Mouse (Mus musculus) small intestine, adult 2 months (tissue): Measurements from ENCODE around the gene Vamp8. TPM values are rescaled to one million over a fixed set of nuclear protein-coding genes. Genes with fewer than 3 reads are reported as not detected.

Experiments
- H3K27ac ChIP-seq: fragments of 200-500 bp; 2 replicates; pipeline ENCODE4 v1.5.1; 2012; ENCODE audit warnings: low read depth, low read length, control low read depth, inconsistent platforms; ENCODE audit not compliant: insufficient read depth
- H3K27me3 ChIP-seq: fragments of 200-500 bp; 2 replicates; pipeline ENCODE4 v1.6.1; 2012; ENCODE audit warnings: mild to moderate bottlenecking, moderate library complexity, low read length, inconsistent platforms; ENCODE audit not compliant: control insufficient read depth, insufficient read depth
- H3K36me3 ChIP-seq: fragments of 200-500 bp; 2 replicates; pipeline ENCODE4 v1.6.1; 2012; ENCODE audit warnings: mild to moderate bottlenecking, low read length, control low read depth, inconsistent platforms; ENCODE audit not compliant: control insufficient read depth, insufficient read depth
- H3K4me1 ChIP-seq: fragments of 200-500 bp; 2 replicates; pipeline ENCODE4 v1.6.1; 2012; ENCODE audit warnings: low read length, inconsistent platforms, mixed read lengths; ENCODE audit not compliant: control insufficient read depth, insufficient read depth, insufficient read length
- H3K4me3 ChIP-seq: fragments of 200-500 bp; 2 replicates; pipeline ENCODE4 v1.5.1; 2012; ENCODE audit warnings: low read depth, mild to moderate bottlenecking, control low read depth, inconsistent platforms, low read length, moderate library complexity
- CTCF ChIP-seq: fragments of 200-500 bp; IDR thresholded peaks from 2 replicates; pipeline ENCODE4 v1.5.1; 2012; ENCODE audit warnings: low read depth, mild to moderate bottlenecking, control low read depth, inconsistent platforms, low read length, moderate library complexity, mixed read lengths; ENCODE audit not compliant: insufficient replicate concordance, insufficient read length; ENCODE audit errors: extremely low read depth
- POLR2A ChIP-seq: fragments of 200-500 bp; IDR thresholded peaks from 2 replicates; pipeline ENCODE4 v1.6.1; 2012; ENCODE audit warnings: low read depth, mild to moderate bottlenecking, control low read depth, inconsistent platforms, low read length, moderate library complexity
- WGBS: fragments of 180-500 bp; shearing (Covaris S2); methylation state at CpG from one replicate; pipeline ENCODE4 v1.1.7; 2018; 5-methylcytosine and 5-hydroxymethylcytosine counted together
- polyA plus RNA-seq: library from polyadenylated mRNA; depleted of rRNA; stranded (reverse); fragments of >200 nt; gene quantifications from 2 replicates; pipeline ENCODE4 v1.2.3, GENCODE M21; 2012

The Vamp8 gene
- polyA plus RNA-seq, 1 experiment: 243 TPM

- Histone ChIP-seq H3K4me3 (no peak overlapping the region), H3K4me1 (peaks cover 4% of the 10 kb centered on the region; the same call in 1 of the 2 replicates), H3K27me3 (no peaks in the 10 kb centered on the region), H3K27ac (no peak overlapping the region), H3K36me3 (peaks cover 21% of the 10 kb centered on the region)
- no peak for TF ChIP-seq POLR2A
- no peak for TF ChIP-seq CTCF
- 90% methylated on average over 3 of the region's 3 CpGs for WGBS
These were observed 2.7 kb downstream of the Vamp8 start for GRCm38 (mm10) chr6:72387816-72388215.

GRCm38 (mm10) chr6:72386561-72386960, 3.9 kb downstream of the Vamp8 start:
- Histone ChIP-seq H3K4me1 (peaks cover 4% of the 10 kb centered on the region; the same call in 1 of the 2 replicates), H3K4me3 (no peak overlapping the region), H3K27me3 (no peaks in the 10 kb centered on the region), H3K27ac (no peak overlapping the region), H3K36me3 (peaks cover 21% of the 10 kb centered on the region)
- TF ChIP-seq CTCF: no peak
- no peak for TF ChIP-seq POLR2A
- 96% methylated on average over 2 of the region's 2 CpGs for WGBS

GRCm38 (mm10) chr6:72385258-72385657, 5.2 kb downstream of the Vamp8 start:
- 87% methylated on average over 4 of the region's 4 CpGs for WGBS
- no peak overlapping the region for H3K27ac ChIP-seq
- no peaks in the 10 kb centered on the region for H3K27me3 ChIP-seq
- TF ChIP-seq POLR2A (no peak), CTCF (no peak)
- no peak overlapping the region for H3K4me3 ChIP-seq
- peaks cover 21% of the 10 kb centered on the region for H3K36me3 ChIP-seq
- H3K4me1 ChIP-seq: peaks cover 4% of the 10 kb centered on the region

GRCm38 (mm10) chr6:72383952-72384351, 6.6 kb downstream of the Vamp8 start:
- WGBS: 92% methylated on average over 7 of the region's 7 CpGs
- H3K4me3 ChIP-seq: no peak overlapping the region
- peaks cover 21% of the 10 kb centered on the region for H3K36me3 ChIP-seq
- peaks cover 7% of the 10 kb centered on the region for H3K4me1 ChIP-seq
- H3K27ac ChIP-seq: no peak overlapping the region
- no peak for TF ChIP-seq POLR2A
- no peak for TF ChIP-seq CTCF
- no peaks in the 10 kb centered on the region for H3K27me3 ChIP-seq

- Histone ChIP-seq H3K4me3 (no peak overlapping the region), H3K27ac (no peak overlapping the region), H3K27me3 (no peaks in the 10 kb centered on the region), H3K36me3 (peaks cover 20% of the 10 kb centered on the region), H3K4me1 (peaks cover 4% of the 10 kb centered on the region; the same call in 1 of the 2 replicates)
- TF ChIP-seq CTCF: no peak
- no peak for TF ChIP-seq POLR2A
- WGBS: 83% methylated on average over 6 of the region's 6 CpGs
These were observed 7.2 kb downstream of the Vamp8 start for GRCm38 (mm10) chr6:72383142-72383820.

- peaks cover 15% of the 10 kb centered on the region for H3K36me3 ChIP-seq
- no peak overlapping the region for H3K27ac ChIP-seq
- no peak overlapping the region for H3K4me3 ChIP-seq
- WGBS: 84% methylated on average over 6 of the region's 6 CpGs
- TF ChIP-seq CTCF (no peak), POLR2A (no peak)
- peaks cover 4% of the 10 kb centered on the region; the same call in 1 of the 2 replicates for H3K4me1 ChIP-seq
- no peaks in the 10 kb centered on the region for H3K27me3 ChIP-seq
These were observed 8.0 kb downstream of the Vamp8 start for GRCm38 (mm10) chr6:72382494-72382893.

GRCm38 (mm10) chr6:72380131-72380770, 10.3 kb downstream of the Vamp8 start, which contains the start of gene Vamp5:
TSS of gene Vamp5 (minus strand) at chr6:72380468.
- TF ChIP-seq CTCF: peak; percentile 67
- TF ChIP-seq POLR2A: no peak; the same call in 1 of the 2 replicates
- H3K27ac ChIP-seq: peak within 1 kb of the TSS; percentile 73
- 1% methylated on average over 49 of the region's 49 CpGs for WGBS

More at GRCm38 (mm10) chr6:72380131-72380770, 10.3 kb downstream of the Vamp8 start, which contains the start of gene Vamp5:
- Histone ChIP-seq H3K27me3 (no peaks in the 10 kb centered on the region), H3K36me3 (peaks cover 5% of the 10 kb centered on the region), H3K4me3 (peak within 1 kb of the TSS; percentile 92), H3K4me1 (peaks cover 4% of the 10 kb centered on the region; the same call in 1 of the 2 replicates)
